Mouse (Mus musculus): ENCODE data around the gene Tbc1d2b. TPM values are rescaled to one million over a fixed set of nuclear protein-coding genes. Genes with fewer than 3 reads are reported as not detected.
A peak's percentile ranks its signal among the peaks of the same experiment; 100 is the strongest.

Tbc1d2b gene
- total and polyA plus RNA-seq, 2 experiments: 14.1 to 16.9 TPM

DNA sequence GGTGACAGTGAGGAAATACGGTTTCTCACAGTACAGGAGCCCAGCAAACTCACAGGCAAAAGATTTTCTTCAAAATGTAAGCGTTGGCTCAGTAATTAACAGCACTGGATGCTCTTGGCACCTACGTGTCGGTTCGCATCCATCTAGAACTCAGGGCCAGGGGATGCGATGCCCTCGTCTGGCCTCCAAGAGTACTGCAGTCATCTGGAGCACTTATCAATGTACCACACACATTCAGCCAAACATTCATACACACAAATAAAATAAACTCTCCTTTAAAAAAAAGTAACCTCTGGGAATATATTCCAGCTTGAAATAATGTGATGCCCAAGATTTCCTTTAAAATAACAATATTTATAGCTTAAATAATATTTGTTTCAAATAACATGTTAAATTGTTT is 29.0 kb downstream of the Tbc1d2b start:
- TF ChIP-seq CTCF (IDR thresholded peaks at IDR 0.05; ENCODE audit: low read depth, low read length) (peak; percentile 79), POLR2A (IDR thresholded peaks at IDR 0.05; ENCODE audit: extremely low read depth, insufficient read depth, low read length) (no peak)
- WGBS: 90% methylated on average over 7 of the region's 7 CpGs
- peaks cover 25% of the 10 kb centered on the region for H3K79me2 ChIP-seq (ENCODE audit: control insufficient read depth, insufficient read depth, low read length)
- DNase-seq (ENCODE audit: extremely low read depth, low read depth, low spot score): no peak
- peaks cover 36% of the 10 kb centered on the region for H3K36me3 ChIP-seq (ENCODE audit: control insufficient read depth, insufficient read depth, low read length)
- no peak overlapping the region for H3K4me3 ChIP-seq (ENCODE audit: insufficient read depth, low read depth, low read length)
- peaks cover 3% of the 10 kb centered on the region; the same call in 1 of the 2 replicates for H3K4me1 ChIP-seq (ENCODE audit: control insufficient read depth, insufficient read depth, low read length)
- H3K9ac ChIP-seq (ENCODE audit: low read depth, low read length): no peak overlapping the region
- no peak overlapping the region for H3K27ac ChIP-seq (replicated peaks; ENCODE audit: insufficient read depth, low read depth, low read length)
- no peaks in the 10 kb centered on the region for H3K27me3 ChIP-seq (ENCODE audit: control insufficient read depth, insufficient read depth, low read length)

DNA sequence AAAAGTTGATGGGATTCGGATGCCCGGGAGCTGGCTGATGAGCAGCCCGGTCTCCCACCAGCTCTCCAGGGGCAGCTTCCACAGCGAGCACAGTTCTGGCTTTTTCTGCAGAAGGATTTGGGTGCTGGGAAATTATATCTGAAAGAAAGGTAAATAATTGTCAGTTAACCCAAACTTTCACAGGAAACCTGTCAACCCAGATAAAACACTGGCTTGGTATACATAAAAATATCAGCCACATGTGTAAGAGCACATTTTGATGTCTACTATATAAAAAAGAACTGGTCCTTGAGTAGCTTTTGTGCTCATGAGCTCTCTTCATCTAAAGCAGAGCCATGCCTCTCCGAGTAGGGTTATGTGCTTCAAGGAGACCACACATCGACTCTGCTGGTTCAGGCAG is 29.6 kb downstream of the Tbc1d2b start:
- Histone ChIP-seq H3K4me3 (ENCODE audit: insufficient read depth, low read depth, low read length) (no peak overlapping the region), H3K9ac (ENCODE audit: low read depth, low read length) (no peak overlapping the region), H3K27me3 (ENCODE audit: control insufficient read depth, insufficient read depth, low read length) (no peaks in the 10 kb centered on the region), H3K36me3 (ENCODE audit: control insufficient read depth, insufficient read depth, low read length) (peaks cover 34% of the 10 kb centered on the region), H3K27ac (replicated peaks; ENCODE audit: insufficient read depth, low read depth, low read length) (no peak overlapping the region), H3K79me2 (ENCODE audit: control insufficient read depth, insufficient read depth, low read length) (peaks cover 21% of the 10 kb centered on the region), H3K4me1 (ENCODE audit: control insufficient read depth, insufficient read depth, low read length) (peaks cover 3% of the 10 kb centered on the region; the same call in 1 of the 2 replicates)
- TF ChIP-seq POLR2A (IDR thresholded peaks at IDR 0.05; ENCODE audit: extremely low read depth, insufficient read depth, low read length) (no peak), CTCF (IDR thresholded peaks at IDR 0.05; ENCODE audit: low read depth, low read length) (no peak)
- no peak for DNase-seq (ENCODE audit: extremely low read depth, low read depth, low spot score)
- 95% methylated on average over 6 of the region's 6 CpGs for WGBS

DNA sequence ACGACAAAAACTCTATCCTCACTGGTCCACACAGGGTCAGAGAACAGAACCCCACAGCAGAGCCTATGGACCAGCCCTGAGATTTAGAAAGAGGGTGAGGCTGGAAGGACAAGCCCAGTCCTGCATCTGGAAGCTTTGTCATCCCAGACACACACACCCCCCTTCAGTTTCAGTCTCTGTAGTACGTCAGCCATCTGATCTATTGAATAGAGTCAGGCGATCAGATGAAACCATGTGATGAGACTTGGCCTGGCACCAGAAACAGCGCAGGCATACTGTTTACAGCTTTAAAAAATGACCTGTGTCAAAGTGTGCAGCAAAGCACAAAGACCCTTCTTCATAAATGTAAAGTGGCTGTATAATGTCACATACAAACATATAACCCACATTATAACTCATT is 30.0 kb downstream of the Tbc1d2b start:
- Histone ChIP-seq H3K4me1 (ENCODE audit: control insufficient read depth, insufficient read depth, low read length) (peaks cover 3% of the 10 kb centered on the region; the same call in 1 of the 2 replicates), H3K79me2 (ENCODE audit: control insufficient read depth, insufficient read depth, low read length) (peaks cover 18% of the 10 kb centered on the region; the same call in 1 of the 2 replicates), H3K27me3 (ENCODE audit: control insufficient read depth, insufficient read depth, low read length) (no peaks in the 10 kb centered on the region), H3K4me3 (ENCODE audit: insufficient read depth, low read depth, low read length) (no peak overlapping the region), H3K27ac (replicated peaks; ENCODE audit: insufficient read depth, low read depth, low read length) (no peak overlapping the region), H3K36me3 (ENCODE audit: control insufficient read depth, insufficient read depth, low read length) (peaks cover 33% of the 10 kb centered on the region), H3K9ac (ENCODE audit: low read depth, low read length) (no peak overlapping the region)
- WGBS: 61% methylated on average over 4 of the region's 4 CpGs
- TF ChIP-seq CTCF (IDR thresholded peaks at IDR 0.05; ENCODE audit: low read depth, low read length) (no peak), POLR2A (IDR thresholded peaks at IDR 0.05; ENCODE audit: extremely low read depth, insufficient read depth, low read length) (no peak)
- no peak for DNase-seq (ENCODE audit: extremely low read depth, low read depth, low spot score)

DNA sequence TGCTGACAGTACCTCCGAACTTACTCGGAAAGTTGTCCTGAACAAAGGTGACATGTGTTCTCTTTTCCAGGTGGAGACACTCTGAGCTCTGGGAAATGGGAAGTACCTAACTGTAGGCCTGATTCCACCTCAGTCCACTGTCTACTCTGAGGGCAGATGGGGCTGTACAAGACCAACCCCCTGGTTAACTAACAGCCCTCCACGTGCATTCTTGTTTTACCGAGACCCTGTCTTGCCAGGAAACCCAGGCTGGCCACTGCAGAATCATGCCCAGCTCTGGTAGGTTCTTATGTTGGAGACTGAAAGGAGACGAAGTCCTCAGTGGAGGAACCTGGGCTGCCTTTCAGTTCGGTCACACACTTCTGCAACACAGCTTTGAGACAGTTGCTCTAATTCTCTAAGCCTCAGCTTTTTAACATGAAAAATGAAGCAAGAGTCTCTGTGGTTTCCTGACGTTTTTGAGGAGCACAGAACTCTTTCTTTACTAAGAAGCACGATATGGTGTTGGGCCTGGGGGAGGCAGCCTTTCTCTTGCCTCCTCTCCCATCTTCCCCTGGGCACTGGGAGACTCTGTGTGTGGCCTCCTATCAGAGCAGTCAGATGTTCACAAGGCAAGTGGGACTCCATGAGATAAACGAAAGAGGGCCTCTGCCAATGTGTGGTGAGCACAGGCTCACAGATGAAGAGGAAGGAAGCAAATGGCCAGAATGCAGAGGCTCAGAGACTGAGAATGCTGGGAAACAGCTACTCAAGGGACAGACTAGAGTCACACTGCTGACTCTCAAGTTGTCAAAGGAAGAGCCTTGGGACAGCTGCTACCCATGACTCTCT is 33.2 kb downstream of the Tbc1d2b start:
- H3K27ac ChIP-seq (replicated peaks; ENCODE audit: insufficient read depth, low read depth, low read length): peak overlapping the region; percentile 40
- peaks cover 26% of the 10 kb centered on the region; the same call in 1 of the 2 replicates for H3K79me2 ChIP-seq (ENCODE audit: control insufficient read depth, insufficient read depth, low read length)
- H3K36me3 ChIP-seq (ENCODE audit: control insufficient read depth, insufficient read depth, low read length): peaks cover 31% of the 10 kb centered on the region
- no peak overlapping the region for H3K9ac ChIP-seq (ENCODE audit: low read depth, low read length)
- no peak for TF ChIP-seq POLR2A (IDR thresholded peaks at IDR 0.05; ENCODE audit: extremely low read depth, insufficient read depth, low read length)
- TF ChIP-seq CTCF (IDR thresholded peaks at IDR 0.05; ENCODE audit: low read depth, low read length): no peak
- 86% methylated on average over 9 of the region's 9 CpGs for WGBS
- DNase-seq (ENCODE audit: extremely low read depth, low read depth, low spot score): no peak
- peaks cover 7% of the 10 kb centered on the region for H3K4me1 ChIP-seq (ENCODE audit: control insufficient read depth, insufficient read depth, low read length)
- no peaks in the 10 kb centered on the region for H3K27me3 ChIP-seq (ENCODE audit: control insufficient read depth, insufficient read depth, low read length)
- no peak overlapping the region for H3K4me3 ChIP-seq (ENCODE audit: insufficient read depth, low read depth, low read length)

DNA sequence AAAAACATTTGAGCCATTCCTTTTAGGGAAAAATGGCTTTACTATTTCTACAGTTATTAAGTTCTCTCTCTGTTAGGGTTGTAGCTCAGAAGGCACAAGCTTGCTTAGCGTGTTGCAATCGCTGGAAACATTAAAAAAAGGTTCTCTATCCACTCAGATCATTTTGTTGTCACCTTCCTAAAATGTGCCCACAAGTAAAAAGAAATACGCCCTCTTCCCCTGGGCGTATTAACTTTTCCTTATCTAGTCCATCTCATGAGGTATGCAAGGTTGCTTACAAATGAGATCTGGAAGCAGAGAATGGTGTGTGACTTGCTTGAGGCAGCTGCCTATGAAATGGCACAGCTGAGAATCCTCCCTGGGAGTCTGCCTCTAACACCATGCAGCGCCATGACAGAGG is 33.8 kb downstream of the Tbc1d2b start:
- Histone ChIP-seq H3K4me3 (ENCODE audit: insufficient read depth, low read depth, low read length) (no peak overlapping the region), H3K27me3 (ENCODE audit: control insufficient read depth, insufficient read depth, low read length) (no peaks in the 10 kb centered on the region), H3K36me3 (ENCODE audit: control insufficient read depth, insufficient read depth, low read length) (peaks cover 31% of the 10 kb centered on the region), H3K4me1 (ENCODE audit: control insufficient read depth, insufficient read depth, low read length) (peaks cover 7% of the 10 kb centered on the region), H3K27ac (replicated peaks; ENCODE audit: insufficient read depth, low read depth, low read length) (no peak overlapping the region), H3K9ac (ENCODE audit: low read depth, low read length) (no peak overlapping the region), H3K79me2 (ENCODE audit: control insufficient read depth, insufficient read depth, low read length) (peaks cover 30% of the 10 kb centered on the region; the same call in 1 of the 2 replicates)
- DNase-seq (ENCODE audit: extremely low read depth, low read depth, low spot score): no peak
- WGBS: 95% methylated on average over 5 of the region's 5 CpGs
- no peak for TF ChIP-seq POLR2A (IDR thresholded peaks at IDR 0.05; ENCODE audit: extremely low read depth, insufficient read depth, low read length)
- TF ChIP-seq CTCF (IDR thresholded peaks at IDR 0.05; ENCODE audit: low read depth, low read length): no peak

All from liver, adult 2 months (tissue).